Mouse (Mus musculus): ENCODE results near the gene Gps2.

GRCm38 (mm10) chr11:69917379-69917948 lies 3.8 kb downstream of the Gps2 start:
- TF ChIP-seq CTCF (IDR thresholded peaks at IDR 0.05; ENCODE audit: borderline replicate concordance, extremely low read depth, insufficient read depth, insufficient read length) (no peak), POLR2A (IDR thresholded peaks at IDR 0.05; ENCODE audit: borderline replicate concordance, extremely low read depth, insufficient read depth, insufficient read length, poor library complexity, severe bottlenecking) (no peak)
